Mouse (Mus musculus): ENCODE data around the gene Gm10803.
"Not testable (repeated sequence)": the region's sequence is repeated elsewhere in the genome, so short reads cannot be mapped to it uniquely, and the experiment has no call there.

Gene Gm10803

DNA sequence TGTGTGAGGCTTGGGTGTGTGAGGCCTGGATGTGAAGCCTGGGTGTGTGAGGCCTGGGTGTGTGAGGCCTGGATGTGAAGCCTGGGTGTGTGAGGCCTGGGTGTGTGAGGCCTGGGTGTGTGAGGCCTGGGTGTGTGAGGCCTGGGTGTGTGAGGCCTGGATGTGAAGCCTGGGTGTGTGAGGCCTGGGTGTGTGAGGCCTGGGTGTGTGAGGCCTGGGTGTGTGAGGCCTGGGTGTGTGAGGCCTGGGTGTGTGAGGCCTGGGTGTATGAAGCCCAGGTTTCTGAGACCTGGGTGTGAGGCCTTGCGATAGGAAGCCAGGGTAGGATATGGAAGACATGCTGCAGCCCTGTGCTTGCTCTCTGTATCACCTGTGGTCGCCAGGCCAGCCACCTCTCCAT lies at the start of gene Gm10803:
TSS of gene Gm10803 (plus strand) at position 301 of the 400 bp plus-strand sequence.
- not testable (repeated sequence) for DNase-seq (ENCODE audit: low spot score)

DNA sequence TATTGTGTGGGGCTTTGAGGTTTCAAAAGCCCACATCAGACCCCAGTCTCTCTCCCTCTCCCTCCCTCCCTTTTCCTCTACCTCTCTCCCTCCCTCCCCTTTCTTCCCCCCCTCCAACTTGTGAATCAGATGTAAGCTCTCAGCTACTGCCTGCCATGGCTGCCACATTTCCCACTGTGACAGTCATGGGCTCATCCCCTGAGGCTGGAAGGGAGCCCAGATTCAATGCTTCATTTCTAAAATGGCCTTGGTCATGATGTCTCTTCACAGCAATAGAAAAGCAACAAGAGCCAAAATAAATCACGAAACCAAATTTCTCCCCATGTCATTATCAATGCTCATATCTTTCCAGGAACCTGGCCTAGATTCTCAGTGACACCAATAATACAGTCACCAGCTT lies 49.5 kb upstream of the Gm10803 start:
- no peak for DNase-seq (ENCODE audit: low spot score)

DNA sequence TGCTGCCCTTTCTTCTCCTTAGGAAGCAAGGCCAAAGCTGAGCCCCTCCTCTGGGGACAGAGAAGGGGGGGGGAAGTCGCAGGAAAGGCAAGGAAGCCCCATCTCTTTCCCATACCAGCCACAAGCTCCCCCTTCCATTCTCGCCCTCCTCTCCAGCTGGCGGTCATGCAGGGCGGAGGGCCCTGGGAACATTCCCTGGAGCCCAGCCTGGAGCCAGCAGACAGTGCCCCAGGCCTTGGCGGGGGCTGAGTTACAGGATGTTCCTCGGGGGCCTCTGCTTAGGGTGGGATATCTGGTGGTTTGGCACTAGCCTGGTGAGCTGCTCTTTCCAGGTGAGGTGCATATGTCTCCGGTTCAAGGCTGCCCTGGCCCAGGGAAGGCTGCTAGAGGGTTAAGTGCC lies 48.2 kb upstream of the Gm10803 start:
- no peak for DNase-seq (ENCODE audit: low spot score)

DNA sequence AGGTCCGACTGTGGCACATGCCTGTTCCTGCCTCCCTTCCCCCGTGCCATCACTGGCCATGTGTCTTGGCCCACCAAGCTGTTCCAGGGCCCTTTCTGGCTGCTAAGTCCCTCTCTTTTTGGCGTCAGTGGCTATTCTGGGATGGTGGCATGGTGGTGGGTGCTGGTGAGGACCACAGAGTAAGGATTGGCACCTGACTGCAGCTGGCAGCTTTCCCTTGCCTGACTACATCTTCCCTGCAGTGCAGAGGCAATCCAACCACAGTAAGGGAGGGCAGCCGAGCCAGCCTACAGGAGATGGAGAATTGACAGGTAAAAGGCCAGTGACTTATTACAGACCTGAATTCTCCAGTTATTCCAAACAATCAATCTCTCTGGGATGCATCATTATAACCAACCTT lies 45.1 kb upstream of the Gm10803 start:
- no peak for DNase-seq (ENCODE audit: low spot score)

DNA sequence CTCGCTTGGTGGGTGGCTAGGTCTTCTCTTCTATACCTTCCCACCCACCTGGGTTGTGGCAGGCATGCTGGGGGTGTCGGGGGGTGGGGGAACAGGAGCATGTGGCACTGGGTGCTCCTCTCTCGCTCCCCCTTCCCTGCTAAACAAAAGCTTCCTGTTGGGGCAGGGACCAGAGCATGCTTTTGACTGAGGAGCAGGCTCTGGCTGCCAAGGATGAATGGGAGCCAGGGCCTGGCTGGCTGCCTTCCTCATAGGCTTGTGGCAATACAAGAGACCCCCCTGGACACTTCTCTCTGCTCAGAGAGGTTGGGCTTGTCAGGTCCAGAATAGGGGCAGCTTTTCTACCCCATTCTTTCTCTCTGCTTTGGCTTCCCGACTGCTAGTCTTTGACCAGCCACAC lies 39.3 kb upstream of the Gm10803 start:
- DNase-seq (ENCODE audit: low spot score) = no peak

DNA sequence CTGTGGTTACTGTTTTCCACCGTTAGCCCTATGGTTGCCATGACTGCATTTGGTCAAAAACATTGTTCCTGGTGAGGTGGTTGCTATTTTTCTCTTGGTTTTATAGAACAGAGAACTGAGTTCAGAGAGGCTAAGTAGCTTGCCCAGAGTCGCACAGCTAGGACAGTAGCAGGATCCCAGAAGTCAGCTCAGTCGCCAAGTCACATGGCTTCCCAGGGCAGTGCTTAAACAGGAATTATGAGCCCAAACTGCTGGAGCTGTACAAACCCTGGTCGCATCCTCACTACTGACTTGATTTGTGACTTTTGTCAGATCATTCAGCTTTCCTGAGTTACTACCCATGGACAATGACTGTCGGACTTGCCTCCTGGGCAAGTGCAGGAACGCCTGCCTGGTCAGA lies 38.8 kb upstream of the Gm10803 start:
- no peak for DNase-seq (ENCODE audit: low spot score)

DNA sequence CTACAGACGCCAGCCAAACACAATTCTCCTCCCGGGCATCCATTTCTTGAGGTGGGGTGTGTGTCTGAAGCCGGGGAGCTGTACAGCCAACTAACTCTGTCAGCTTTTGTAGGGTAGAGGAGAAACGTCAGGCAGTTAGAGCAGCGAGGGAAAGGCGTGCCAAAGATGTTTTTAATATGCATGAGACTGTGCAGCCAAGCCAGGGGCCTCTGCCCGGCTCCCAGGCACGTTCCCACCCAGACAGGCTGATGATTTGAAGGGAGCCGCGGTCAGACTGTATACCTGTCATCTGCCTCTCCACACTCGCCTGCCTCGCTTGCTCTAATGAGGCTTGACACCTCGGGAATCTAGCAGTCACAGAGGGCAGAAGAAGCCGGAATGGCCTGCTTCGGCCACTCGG lies 38.4 kb upstream of the Gm10803 start:
- DNase-seq (ENCODE audit: low spot score) = no peak

DNA sequence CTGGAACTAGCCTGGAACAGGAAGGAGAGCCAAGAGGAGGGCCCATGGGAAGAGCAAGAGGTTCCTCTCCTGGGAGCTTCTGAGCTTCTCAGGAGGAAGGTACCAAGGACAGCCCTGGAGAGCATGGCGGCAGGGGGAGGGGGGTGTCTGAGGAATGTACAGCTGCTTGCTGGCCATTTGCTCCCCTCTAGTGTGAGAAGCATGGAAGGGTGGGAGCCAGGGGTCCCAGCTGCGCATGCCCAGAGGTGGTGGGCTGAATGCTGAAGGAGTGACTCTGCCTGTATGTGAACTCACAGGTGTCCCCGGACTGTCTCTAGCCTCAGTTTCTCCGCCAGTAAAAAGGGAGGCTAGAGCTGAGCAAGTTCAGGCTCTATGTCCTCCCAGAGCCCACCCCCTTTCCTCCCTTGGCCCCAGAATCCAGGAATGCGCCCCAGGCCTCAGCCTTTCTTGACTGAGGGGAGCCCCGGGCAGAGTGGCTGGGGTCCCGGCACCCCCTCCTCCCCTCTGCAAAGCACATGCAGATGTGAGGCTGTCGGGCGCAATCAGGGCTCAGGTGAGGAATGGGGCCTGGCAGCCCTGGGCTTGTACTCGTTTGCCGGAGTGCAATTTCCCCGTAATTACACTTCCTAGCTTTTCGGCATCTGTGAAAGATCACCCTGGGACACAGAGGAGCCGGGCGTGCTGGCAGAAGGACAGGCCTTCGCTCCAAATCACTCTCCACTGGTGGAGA lies 35.2 kb upstream of the Gm10803 start:
- no peak for DNase-seq (ENCODE audit: low spot score)

DNA sequence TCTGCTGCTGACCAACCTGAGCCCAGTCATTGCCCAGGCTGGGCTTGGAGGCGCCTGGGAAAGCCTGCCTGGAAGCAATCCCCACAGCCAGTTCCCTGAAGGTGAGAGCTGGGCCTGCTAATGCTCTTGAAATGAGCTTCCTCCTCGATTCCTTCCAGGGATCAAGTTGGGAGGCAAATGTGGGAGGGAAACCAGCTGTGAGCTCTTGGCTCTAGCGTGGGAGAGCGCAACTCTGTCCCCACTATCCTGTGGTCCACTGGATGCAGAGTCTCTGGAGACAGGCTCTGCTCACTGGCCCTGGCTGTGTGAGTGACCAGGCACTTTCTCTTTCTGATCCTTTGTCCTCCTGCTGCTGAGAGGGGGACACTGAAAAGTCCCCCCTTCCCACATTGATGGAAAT lies 30.8 kb upstream of the Gm10803 start:
- DNase-seq (ENCODE audit: low spot score) = no peak

DNA sequence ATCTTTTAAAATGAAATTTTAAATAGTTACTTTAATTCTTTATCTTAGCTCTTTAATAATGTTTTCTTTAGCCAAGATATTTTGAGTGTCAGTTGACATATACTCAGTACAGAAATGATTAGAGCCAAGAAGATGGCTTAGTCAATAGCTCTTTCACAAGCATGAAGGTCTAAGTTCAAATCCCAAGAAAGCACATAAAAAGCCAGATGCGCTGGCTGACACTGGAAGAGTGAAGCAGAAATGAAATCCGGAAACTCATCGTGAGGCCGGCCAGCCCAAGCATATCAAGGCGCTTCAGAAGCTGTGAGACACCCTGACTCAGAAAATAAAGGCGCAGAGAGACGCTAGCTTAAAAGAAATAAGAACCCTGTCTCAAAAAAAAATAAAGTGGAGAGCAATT lies 26.5 kb upstream of the Gm10803 start:
- DNase-seq (ENCODE audit: low spot score) = no peak

DNA sequence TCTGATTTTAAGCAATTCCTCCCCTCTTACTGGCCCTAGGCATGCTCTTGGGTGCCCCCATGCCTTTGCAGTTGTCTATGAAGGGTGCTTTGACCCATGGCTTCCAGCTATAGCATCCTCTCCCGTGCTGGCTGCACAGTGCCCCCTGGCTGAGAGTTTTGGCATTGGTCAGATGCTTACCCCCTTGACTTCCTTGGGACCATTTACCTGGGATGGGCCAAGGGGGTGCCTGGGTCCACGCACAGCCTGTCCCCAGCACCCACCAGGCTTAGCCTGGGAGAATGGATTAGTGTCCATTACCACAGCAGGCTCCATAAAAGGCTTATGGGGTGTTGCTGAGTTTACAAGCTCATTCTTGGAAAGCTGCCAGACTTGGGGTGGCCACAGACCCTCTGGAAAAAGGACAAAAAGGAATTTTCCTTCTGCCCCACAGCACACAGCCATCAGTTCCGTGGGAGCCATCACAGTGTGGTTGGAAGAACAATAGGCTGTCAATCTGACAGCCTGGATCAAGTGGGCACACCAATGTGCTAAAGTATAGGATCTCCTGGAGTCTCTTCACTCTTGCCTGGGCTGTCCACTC lies 22.9 kb upstream of the Gm10803 start:
- no peak for DNase-seq (ENCODE audit: low spot score)

DNA sequence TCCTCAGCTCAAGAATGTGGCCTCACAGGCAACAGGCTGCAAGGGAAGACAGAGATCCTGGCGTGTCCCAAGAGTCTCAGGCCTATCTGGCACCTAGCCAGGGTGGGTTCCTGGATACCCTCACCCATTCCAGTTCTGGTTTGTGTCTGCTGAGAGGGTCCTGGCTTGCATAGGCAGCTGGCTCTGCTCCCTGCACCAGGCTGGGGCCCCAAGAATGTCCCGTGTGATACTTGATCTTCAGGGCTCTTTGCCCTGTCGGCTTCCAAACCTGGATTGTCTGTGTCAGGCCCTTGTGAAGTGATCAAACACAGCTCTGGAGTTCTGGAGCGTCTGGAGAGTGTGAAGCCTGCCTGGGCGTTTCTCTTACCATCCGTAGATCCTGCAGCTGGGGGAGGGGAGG lies 22.2 kb upstream of the Gm10803 start:
- no peak for DNase-seq (ENCODE audit: low spot score)

DNA sequence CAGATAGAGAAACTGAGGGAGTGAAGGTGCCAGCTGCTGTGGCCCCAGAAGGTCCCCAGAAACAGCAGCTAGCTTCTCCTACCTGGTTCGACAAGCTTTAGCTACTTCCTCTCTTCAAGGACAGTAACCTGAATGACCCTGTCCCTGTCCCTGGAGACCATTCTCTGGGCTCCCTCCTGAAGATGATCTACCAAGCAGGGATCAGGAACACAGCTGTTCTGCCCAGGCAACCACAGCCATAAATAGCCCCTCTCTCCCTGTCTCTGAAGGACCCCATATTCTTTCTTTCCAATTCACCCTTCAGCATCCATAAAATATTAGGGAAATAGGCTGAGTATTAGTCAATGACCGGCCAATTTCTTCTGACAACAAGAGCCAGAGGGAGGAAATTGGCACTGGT lies 18.6 kb upstream of the Gm10803 start:
- no peak for DNase-seq (ENCODE audit: low spot score)

DNA sequence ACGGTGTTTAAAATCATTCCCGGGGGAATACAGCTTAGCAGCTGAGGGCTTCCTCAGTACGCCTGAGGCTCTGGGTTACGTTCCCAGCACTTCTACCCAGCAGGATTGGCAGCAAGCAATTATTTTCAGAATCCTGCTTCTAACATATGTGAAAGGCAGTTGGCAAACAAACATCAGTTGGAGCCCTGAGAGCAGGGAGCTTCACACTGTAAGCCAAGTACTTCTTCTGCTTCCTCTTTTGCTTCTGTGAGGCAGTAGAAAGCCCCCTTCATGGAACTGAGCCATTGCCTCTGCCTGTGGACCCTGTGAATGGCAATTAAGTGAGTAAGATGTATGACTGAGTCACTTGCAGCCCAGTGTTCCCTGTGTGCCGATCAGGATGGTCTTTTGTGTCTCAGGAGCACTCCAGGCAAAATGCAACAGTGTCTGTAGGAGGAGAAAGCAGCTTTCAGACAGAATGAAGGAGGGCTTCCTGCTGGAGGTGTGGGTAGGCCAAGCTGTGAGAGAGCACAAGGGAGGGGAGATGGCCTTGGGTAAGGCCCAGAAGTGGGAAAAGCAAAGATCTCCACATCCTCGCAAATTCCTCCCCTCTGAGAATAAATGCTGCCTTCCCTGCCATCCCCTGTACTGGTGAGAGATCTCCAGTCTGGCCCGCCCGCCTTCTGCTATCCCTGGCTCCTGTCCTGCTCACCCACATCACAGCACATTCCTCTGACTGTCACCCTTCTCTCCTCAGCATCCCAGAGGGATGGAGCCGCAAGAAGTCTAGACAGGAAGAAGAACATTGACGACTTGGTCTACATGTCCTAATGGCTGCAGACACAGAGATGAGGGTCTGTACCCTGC lies 7.5 kb upstream of the Gm10803 start:
- no peak for DNase-seq (ENCODE audit: low spot score)

DNA sequence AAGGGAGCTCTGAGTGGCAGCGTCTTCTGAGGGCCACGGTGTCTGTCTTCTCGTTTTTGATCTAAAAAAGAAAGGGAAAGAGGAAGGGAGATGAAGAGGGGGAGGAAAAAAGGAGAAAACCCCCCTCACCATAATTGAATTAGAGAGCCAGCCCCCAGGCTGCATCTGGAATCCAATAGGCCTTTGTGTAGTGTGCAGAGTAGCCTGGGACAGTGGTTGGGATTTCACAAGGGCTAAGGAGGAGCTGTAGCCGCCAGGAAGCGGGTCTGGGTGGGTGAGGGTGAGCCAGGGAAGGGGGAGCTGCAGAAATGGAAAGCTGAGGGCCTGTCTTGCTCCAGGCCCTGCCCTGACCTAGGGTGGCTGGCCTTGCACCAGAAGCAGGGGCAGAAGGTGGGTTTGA lies 6.5 kb upstream of the Gm10803 start:
- no peak for DNase-seq (ENCODE audit: low spot score)

DNA sequence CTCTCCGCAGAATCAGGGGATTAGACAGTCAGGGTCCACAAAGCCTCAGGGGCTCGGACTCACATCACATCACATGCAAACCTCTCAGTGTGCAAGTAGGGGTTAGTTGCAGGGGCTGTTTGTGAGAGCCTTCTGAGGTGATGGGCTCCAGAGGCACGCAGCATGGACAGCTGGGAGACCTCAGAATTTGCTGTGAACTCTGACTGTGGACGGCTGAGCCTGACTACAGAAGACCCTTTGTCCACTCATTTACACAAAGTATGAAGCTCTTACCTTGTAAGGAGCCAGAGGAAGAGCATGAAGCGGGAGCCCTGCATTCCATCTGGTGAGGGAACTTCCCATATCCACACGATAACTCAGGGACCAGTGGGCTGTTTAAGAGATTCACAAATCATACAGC lies 5.3 kb downstream of the Gm10803 start:
- no peak for DNase-seq (ENCODE audit: low spot score)

DNA sequence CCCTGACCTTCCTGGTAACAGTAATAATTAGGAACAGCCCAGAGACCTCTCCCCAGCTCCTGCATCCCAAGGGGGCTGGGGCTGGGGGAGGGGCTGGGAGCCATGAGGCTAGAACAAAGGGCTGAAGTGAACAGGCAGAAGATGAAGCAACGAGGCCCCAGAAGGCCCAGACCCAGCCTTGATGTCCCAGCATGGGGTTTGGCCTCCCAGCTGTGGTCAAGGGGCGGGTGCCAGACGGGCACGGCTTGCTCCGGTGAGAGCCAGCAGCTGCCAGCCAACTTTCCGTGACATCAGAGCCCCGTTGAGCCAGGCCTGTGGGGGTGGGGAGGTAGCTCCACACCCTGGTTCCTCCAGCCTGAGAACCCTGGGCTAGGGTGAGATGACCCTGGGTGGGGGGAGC lies 7.3 kb downstream of the Gm10803 start:
- DNase-seq (ENCODE audit: low spot score) = no peak

DNA sequence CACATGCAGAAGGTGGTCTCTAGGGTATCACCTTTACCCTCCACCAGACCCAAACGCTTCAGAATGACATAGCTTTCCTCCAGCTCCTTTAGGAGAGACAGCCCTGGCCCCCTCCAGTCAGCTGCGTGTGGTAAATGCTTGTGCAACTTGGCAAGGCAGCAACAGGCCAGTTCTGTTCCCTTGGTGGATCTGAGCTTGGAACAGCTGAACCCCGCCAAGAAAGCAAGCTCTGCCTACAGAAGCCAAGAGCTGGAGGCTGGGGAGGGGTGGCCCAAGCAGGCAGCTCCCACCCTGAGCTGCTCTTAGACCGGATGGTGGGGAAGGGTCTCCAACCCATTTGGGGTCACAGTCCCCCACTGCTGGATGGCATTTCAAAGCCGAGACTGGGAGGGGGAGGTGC lies 12.2 kb downstream of the Gm10803 start:
- DNase-seq (ENCODE audit: low spot score) = no peak

DNA sequence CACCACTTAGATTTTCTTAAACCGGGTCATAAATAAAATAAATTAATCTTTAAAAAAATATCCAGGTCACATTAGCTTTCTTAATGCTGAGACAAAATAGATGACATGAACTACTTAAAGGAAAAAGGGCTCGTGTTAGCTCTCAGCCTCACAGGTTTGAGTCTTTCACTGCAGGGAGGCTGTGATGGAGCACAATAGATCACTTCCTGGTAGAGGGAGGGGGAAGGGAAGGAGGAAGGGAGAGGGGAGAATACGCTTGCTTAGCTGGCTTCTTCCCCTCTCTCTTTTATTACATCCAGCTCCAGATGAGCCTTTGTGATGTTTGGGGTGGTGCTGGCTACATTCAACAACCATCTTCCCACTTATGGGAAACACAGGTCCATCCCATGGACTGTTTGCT lies 20.9 kb downstream of the Gm10803 start:
- no peak for DNase-seq (ENCODE audit: low spot score)

DNA sequence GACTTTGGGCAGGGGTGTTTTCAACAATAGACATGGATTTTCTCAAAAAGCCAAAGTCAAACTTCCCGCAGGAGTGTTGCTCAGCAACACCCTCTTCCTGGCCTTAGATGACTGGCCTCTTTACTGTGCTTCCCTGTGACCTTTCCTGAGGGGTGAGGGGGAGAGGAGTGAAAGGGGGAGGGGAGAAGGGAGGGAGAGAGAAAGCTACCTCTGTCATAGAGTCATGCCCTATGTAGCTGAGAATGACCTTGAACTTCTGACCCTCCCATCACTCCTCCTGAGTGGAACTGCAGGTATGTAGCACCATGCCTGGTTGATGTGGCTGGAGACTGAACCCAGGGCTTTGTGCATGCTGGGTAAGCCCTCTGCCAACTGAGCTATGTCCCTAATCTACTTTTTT lies 25.5 kb downstream of the Gm10803 start:
- no peak for DNase-seq (ENCODE audit: low spot score)

DNA sequence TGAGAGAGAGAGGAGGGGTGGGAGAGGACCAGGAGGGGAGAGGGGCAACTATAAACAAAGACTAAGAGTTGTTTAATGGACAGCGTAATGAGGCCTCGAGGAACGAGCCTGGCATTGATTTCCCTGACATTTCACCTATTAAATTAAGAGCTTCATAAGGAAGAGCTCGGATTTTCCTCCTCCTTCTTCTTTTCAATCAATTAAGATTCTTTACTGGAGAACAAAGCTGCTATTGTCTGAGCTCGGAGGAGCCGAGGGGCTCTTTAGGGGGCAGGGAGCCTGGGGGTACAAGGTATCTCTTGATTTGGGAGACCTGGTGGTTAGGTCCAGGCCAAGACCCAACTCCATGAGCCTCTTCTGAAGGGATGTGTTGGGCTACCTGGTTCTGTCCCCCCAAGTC lies 27.1 kb downstream of the Gm10803 start:
- DNase-seq (ENCODE audit: low spot score) = no peak

DNA sequence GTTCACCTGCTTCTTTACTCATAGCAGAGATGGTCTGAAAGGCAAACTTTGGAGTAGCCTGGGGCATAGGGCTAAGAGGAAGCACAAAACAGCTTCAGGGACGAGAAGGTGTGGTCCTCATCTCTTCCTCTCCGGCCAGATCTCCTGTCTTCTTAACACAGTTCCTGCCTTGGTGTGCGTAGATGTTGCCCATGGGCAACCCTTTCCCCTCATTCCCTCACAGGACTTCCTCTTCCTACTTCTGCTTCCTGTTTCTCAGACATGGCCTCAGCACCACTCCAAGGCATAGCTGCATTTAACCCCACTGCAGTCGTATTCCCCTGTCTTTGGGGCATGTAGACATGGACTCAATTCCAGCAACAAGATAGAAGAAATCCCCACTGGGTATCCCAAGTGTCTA lies 29.5 kb downstream of the Gm10803 start:
- no peak for DNase-seq (ENCODE audit: low spot score)

DNA sequence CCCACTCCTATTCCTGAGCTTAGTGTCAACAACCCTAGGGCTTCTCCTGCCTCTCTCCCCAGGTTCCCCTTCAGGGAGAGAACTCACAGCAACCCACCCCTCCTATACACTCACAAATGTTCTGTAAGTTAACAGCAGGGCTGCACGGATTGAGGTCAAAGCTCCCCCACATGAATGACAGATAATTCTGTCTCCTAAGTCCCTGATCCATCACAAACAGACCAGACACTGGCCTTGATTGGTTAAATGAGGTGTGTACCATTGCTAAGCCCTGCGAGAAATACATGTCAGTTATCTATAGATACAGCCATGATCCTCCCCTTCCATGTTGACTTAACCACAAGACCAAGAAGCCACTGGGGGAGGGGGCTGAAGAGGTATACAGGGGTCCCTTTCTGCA lies 31.3 kb downstream of the Gm10803 start:
- no peak for DNase-seq (ENCODE audit: low spot score)

Data from left cerebral cortex, adult 11 months (tissue).